Mouse (Mus musculus) heart, postnatal 4 days (tissue): ENCODE measurements at regions not wholly inside any gene's neighbourhood (a gene's known extent, or its start where the extent isn't known, plus 50 kb on each side); places are given as distances from the start of the nearest gene placed in this dataset.

Experiments used
- DNase-seq: peaks from one replicate; pipeline ENCODE4 v3.0.0; 2021

DNA sequence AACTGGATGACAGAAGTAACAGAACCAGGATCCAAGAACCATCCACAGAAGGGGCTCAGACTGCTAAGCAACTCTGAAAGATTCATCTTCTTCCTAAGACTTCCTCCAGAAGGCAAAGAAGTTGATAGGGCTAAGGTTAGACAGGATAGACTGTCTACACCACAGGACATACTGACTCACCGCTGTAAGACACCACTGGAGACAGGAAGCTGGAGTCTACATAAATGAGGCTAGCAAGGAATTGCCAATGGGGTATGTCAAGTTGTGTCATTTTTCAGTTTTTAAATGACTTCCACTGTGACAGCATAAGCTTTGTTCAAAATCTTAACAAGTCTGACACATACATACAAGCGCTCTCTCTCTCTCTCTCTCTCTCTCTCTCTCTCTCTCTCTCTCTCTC lies 645.4 kb upstream of the Gm10131 start:
- DNase-seq, result no peak

DNA sequence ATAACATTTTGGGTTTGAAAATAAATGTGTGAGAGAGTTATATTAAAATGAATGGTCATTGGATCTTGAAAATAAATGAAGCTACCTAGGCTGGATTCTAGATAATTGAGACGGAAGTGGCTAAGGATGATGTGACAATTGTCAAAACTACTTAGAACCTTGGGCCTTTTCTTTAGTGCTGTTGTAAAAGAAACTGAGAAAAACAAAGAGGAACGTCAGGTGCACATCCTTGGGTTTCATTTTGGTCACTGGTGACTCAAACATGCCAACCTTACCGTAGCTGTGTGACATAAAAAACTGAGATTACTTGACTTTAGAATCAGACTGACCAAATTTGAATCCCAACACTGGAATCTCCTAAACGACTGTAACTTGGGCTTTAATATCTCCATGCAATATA lies 644.6 kb upstream of the Gm10131 start:
- no peak for DNase-seq

DNA sequence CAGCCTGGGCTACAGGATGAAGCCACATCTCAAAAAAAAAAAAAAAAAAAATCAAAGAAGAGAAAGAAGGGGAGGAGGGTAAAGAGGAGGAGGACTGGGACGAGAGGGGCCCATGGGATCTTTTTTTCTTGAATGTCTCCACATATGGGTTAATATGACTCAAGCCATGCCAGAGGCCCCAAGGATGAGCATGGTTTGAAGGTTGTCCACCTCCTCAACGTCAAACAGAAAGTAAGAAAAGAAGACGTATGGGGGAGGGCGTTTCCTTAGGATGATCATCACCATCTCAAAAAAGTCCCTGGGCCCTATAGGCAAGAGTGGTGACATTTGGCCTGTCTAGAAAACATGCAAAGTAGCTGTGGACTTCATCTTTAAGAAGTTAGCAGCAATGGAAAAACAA lies 643.9 kb upstream of the Gm10131 start:
- DNase-seq, result no peak

DNA sequence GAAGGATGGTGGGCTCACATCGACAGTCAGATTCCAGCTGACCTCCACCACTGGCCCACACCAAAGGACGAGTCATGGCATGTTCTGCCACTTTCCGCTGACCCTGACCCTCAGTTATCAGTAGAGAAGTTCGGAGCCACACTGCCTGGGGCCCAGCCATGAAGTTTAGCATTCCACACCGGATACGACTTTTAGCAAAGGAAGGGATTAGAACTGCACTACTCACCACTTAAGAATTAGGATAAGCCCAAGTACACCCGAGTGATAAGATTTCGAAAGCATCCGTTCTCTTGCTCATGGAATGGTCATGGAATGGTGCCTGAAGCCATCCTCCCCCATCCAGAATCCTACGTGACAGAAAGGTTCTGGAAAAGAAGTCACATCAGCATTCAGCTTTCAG lies 641.5 kb upstream of the Gm10131 start:
- DNase-seq, result peak; percentile 28

DNA sequence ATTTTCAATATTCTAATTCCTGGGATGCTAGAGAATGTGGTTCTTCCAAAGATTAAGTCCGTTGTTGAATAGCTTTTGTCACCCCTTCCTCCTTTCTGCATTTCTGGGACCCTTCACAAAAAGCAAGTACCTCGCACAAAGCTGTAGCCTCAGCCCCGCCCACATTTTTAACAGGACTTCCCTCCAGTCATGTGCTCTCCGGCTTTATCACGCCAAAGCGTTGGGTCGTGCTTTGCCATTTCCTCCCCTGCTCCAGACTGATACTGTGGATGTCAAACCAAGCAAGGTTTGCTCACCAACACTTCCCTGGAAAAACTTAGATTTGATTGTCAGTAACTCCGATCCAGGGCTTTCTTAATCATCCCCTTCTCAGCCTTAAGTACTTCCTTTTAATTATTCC lies 637.0 kb upstream of the Gm10131 start:
- no peak for DNase-seq

DNA sequence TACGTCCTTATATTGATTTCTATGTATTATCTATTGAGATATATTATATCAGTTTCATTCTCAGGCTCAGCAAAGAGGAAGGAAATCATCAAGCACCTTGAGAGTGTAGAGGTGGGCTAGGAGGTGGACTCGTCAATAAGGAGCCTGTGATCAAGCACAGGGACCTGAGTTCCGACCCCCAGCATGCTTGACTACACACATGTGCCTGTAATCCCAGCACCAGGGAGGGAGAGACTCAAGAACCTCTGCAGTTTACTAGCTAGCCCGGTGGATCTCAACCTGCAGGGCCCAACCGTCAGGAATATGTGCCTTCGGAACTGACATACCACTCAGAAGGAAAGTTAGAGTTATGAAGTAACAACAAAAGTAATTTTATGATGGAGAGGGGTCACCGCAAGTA lies 634.2 kb upstream of the Gm10131 start:
- no peak for DNase-seq

DNA sequence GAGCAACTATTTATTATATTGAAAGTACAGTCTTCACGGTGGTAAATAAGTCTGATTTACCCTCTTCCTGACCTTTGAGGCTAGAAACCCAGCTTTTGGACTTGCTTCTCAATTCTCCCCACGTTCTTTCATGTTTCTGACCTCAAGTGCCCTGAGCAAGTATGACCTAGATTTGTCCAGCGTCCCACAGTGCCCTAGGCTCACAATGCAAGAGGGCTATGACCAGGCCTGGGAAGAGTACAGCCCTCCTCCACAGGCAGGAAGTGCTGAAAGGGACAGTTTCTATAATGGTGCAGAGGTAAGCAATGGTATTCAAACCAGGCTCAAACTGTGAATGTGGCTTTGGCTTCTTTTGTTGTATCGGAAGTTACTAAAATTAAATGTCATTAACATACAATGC lies 633.1 kb upstream of the Gm10131 start:
- DNase-seq, result no peak

DNA sequence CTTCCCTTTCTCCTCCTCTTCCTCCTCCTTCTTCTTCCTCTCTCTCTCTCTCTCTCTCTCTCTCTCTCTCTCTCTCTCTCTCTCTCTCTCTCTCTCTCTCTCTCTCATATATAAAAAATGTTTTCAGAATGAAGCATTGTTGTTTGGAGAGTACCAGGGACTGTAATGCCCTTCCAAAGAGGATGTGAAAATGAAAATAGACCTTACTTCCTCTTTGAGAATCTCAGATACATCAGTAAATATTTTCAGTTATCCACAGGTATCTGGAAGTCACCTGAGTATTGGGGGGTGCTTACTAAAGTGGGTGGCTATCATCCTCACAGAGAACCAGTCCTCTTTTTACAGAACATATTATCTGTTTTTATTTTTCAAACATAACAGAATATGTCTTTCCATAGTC lies 632.6 kb upstream of the Gm10131 start:
- DNase-seq, result no peak

DNA sequence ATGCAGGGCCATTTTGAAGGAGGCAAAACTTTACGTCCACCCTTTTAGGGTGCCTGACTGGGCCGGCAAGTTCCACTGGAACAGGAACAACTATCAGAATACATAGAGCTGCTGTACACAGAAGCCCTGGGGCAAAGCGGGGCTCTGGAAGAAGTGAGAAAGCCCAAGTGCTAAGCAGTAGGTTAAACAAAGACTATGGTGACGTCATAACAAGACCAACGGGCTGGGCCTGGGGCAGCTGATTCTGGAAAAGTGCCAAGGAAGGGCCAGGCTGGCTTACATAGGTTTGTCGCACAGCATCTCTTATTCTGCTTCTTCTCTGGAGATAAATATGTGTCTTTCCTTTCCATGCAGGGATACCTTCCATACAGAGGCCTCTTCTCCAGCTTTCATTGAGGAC lies 631.6 kb upstream of the Gm10131 start:
- no peak for DNase-seq

DNA sequence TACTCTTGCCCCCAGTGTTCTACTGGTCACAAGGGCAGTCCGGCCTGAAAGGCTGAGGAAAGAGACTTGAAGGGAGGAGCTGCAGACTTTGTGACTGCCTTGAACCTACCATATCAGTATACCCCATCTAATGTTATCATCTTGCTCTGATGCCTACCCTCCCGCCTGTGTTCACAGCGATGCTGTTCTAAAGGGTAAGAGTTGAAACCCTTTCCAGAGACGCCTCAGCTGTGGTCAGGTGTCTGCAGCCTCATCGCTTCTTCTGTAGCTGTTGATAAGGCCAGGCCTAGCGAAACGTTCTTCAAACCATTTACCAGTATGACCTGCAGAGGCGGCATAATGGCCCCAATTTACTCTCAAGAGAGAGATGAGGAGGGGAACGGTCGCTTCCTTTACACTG lies 629.3 kb upstream of the Gm10131 start:
- no peak for DNase-seq

DNA sequence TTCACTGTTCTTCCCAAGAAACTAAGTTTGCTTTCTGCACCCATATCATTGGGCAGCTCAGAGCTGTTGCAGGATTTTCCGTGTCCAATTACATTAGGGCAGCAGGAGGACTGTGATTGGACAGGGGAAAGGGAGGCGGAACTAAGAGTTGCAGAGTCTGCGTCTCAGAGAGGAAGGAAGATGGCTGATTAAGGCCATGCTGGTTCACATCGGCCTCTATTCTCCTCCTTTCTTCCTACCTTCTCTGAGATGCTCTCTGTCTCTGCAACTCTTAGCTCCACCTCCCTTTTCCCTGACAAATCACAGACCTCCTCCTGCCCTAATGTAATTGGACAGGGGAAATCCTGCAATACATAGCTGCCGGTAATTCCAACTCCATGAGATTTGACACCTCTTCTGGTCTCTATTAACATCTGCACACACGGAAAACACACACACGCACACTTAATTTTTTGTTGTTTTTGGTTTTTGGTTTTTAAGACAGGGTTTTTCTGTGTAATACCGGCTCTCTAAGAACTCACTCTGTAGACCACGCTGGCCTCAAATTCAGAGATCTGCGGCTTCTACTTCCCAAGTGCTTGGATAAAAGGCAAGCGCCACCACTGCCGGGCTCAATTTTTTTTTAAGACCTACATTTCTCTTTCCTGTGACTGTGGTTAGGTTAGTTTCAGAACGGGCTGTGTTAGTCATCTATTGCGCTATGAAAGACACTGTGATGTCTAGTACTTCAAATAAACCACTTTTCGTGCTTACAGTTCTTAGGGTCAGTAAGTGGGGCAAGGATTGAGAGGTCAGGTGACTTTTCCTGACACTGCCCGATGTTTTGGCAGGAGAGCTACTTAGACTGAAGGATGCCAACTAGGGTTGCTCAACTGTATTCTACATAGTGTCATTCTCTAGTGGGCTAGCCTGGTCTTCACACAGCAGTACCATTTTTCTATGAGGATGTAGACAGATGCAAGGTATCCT lies 628.6 kb upstream of the Gm10131 start:
- no peak for DNase-seq

DNA sequence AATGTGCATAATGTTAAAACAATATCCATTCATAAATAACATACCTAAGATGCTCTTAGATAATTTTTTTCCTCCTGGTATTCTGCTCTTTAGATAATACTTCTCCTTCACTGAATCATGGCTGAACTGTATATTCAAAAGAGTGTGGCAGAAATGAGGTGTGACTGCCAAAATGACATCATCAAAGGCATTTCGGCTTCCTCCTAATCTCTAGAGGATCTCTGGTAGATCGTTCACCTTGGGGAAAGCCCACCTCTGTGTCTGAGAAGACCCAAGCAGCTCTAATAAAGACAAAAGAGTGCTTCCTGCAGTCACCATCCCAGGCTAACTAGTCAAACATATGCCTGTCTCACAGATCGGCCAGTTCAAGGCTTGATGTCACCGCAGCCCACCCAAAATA lies 624.7 kb upstream of the Gm10131 start:
- DNase-seq, result no peak

DNA sequence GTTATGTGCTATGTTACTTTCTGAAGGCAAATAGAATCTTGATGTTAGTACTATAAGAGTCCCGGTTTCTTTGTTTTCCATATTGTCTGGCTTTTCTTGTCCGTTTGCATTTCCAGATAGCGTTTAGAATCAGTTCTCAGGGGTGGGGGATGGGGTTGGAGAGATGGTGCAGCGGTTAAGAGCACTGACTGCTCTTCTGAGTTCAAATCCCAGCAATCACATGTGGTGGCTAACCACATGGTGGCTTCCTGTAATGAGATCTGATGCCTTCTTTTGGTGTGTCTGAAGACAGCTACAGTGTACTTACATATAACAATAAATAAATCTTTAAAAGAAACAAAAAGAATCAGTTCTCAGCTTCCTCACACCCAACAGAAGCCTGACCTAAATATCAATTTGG lies 623.5 kb upstream of the Gm10131 start:
- DNase-seq, result no peak

DNA sequence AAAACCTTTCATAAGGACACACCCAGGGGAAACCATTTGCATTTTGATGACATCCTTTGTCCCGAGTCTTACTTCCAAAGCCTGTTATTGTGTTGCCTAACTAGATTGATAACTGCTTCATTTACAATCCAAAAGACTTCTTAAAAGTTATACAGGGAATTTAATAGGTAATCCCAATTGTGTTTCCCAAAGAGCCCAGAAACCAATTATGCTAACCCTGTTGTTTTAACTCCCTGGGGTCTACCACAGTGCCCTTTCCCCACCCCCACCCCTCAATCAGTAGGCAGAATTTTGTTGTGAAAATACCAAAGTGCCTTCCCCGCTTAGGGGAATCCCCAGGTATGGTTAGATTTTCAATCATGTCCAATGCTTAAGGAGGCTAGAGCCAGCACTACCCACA lies 621.3 kb upstream of the Gm10131 start:
- DNase-seq, result no peak

DNA sequence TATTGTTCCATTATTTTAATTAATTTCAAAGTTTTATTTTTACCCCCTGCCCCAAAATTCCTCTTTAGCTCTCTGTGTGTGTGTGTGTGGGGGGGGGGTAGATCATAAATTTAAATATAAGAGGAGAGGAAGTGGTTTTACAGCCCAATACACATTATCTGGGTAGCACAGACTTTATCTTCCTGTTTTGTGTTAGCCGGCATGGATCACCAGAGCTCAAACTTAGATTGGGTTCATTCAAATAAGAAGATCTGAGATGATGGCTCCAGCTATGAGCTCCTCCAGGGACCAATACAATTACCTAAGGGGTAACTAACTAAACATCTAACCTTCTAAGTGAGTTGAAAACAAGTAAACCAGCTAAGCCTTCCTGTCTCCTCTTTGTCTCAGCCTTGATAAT lies 620.8 kb upstream of the Gm10131 start:
- DNase-seq, result no peak

DNA sequence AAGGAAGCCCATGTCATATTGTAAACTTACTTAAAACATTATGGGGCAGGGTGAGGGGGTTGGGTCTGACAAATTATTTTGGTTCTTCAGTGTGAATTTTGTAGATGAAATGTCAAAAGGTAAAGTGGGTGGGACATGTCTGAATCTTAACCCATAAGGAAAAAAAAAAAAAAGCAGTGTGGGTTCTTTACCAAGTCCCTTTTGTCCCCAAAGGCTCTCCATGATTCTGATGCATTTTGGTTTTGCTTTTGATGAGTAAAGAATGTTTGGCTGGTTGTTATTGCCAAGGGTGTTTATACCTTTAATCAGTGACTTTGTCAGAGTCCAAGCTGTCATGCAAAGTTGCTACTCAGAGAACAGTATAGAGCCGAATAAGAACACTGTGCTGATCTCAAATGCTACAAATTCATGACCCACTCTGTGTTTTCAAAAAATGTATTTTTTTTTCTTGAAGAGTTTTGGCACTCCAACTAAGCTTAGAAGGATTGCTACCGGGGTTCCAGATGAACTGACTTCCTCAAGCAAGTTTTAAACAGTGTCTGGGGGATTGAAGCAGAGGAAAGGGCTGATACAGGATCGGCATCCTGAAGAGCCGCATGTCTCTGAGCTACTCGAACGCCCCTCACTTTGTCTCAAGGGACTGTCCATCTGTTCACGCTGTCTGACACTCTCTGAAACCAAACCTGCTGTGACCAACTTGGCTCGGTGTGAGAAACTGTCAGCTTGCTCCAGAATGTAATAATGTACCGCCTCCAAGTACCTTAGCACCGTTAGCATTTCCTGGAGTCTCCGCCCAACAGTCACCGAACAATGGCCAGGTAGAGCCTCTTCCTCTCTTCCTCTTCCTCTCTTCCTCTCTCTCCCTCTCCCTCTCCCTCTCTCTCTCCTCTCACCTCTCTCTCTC lies 619.8 kb upstream of the Gm10131 start:
- DNase-seq, result no peak

DNA sequence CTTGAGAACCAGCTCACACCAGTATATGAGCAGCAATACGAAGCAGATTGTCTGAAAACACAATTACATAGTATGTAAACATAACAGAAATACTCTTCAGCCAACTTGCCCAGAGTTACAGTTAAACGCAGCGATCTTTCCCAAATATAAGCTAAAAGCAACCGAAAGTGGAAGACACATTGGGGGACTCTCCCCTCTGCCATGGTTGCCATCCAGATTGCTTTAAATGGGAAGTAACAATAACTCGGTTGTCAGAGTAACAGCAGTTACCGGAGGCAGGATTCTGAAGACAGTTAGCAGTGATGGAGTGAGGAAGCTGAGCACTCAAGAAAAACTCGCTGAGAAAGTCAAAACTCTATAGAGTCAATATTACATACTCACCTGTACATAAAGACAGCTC lies 618.0 kb upstream of the Gm10131 start:
- no peak for DNase-seq

DNA sequence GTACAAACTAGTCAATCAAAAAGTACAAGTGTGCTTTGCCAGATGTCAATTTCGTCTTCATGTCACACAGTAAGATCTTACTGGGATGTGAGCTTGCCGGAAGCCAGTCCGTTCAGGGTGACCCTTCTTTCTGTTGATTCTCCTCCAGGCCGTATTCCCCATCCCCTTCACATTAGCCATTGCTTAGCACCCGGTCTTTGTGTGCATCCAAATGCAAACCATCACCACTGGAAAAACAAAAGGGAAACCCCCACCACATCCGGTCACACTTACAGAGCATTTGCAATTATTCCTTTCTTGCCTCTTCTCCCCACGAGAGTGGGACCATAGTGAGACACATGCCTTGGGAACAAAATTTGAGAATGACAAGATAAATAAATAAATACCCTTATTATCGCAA lies 616.2 kb upstream of the Gm10131 start:
- DNase-seq, result no peak

DNA sequence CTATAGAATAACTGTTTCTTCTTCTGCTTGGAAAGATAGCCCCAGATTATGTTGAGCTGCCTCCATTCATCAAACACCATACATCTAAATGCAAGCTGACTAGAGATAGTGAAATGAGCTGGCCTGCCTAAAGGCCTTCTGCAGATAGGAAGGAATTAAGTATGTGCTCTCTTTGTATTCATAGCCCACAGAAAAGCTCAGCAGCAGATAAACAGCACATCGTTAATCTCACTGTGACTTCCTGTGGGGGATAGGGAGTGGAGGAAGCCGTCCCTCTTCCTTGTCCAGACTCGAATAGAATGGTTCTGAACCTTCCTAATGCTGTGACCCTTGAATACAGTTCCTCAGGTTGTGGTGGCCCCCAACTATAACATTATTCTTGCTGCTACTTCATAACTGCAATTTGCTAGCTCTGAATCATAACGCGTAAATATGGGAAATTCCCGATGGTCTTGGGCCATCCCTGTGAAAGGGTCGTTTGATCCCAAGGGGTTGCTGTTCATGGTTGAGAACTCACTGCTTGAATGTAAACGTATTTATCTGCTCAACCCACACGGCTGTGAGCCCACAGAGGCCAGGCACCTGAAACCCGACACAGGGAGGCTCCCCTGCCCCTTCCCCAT lies 614.7 kb upstream of the Gm10131 start:
- DNase-seq, result no peak

DNA sequence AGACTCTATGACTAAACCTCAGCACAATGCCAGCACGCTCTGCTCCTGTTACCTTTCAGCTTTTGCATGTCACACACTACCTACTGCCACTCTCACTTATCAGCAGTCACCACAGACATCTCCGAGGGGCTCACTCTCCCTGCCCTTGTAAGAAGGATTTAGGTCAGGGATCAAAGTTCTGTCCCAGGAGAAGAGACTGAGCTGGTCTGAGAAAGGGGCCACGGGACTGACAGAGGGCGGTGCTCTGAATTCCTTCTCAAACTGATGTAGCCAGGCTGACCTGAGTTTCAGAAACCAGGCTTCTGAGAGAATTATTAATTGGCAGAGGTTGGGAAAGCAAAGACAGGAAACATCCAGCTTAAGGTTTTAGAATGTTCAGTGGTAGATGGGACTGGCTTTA lies 614.0 kb upstream of the Gm10131 start:
- no peak for DNase-seq

DNA sequence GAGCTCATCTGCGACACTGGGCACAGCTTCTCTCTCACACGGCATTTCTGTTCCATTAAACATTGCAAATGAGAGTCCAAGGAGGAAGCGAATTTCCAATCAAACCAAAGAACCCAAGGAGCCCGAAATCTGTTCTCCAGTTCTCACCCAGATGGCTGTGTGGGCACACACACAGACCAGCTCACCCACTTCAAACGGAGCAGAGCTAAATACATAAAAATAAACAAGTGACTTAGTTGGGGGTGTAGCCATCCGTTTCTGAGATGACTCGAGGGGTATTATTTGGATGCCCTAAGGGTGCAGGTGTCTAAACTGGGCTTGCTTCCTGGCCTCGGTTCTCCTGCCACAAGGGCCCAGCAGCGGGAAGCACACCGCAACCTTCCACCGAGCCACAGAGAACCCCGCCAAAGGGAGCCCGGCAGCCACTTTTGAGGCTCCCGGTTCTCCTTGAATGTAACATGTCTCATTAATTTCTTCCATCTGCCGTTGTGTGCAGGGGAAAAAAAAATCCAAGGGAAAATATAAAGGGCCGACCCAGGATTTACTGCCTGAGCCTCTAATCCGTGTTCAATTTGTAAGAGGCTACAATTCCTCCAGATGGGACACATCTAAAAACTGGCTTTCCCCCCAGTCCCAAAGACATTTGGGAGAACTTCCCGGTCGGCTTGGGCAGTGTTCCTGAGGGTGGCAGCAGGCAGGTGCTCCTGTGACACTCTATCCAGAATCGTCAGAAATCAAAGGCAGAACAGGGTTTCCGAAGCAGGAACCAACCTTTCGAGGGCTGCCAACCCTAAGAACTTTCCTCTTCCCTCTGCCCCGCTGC lies 598.6 kb upstream of the Gm10131 start:
- no peak for DNase-seq

DNA sequence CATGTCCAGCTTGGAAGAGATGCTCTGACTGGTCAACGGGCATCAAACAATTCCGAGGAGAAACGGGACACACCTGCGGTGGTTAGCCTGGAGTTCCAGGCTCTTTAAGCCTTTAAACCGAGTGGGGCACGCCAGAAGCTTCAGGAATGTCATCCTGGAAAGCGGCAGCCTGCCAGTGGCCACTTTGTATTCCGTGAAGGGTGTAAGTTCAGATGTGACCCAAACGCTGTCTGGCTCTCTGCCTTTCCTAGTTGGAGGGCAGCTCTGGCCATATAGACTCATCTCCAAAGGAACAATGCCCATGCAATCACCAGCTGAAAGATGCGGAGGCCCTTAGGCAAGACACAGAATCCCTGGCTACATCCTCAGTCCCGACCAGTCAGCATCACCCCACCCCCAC lies 597.8 kb upstream of the Gm10131 start:
- DNase-seq, result peak; percentile 79
